Mouse (Mus musculus): ENCODE measurements around the gene Ano1. TPM values are rescaled to one million over a fixed set of nuclear protein-coding genes. Genes with fewer than 3 reads are reported as not detected.

Ano1 gene
- polyA plus RNA-seq, 2 experiments from 2014 or later = 0.16 TPM; not detected in 1

DNA sequence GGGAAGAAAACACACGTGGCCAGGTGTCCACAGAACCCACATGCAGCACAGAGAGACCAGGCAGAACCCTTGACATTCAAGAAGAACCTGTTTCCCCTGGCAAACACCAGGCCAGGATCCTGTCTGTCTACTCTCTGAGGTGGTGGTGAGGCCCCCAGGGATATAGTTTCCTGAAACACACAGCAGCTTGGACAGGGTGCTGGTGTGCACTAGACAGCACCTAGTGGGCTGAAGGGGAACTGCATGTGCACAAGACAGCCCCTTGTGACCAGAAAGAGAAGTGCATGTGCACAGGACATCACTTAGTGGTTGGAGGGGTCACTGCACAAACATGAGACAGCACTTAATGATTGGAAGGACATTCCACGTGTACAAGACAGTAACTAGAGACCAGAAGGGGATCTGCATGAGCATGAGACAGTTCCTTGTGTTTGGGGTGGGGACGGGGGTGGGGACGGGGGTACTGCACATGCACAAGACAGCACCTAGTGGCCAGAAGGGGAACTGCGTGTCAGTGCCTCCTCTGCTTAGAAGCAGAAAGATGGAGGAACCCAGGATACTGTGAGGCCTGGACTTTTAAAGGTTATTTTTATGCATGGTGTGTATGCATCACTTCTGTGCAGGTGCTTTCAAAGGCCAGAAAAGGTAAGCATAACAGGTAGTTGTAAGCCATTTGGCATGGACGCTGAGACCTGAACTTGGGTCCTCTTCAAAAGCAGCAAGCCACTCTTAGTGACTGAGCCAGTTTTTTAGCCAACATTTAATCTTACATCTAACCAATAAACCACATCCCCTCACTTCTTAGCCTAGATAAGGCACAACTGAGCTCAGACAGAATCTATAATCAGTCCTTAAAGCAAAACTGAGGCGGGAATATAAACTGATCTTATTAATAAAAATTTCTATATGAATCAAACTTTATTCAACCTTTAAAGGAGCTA is 54.7 kb downstream of the Ano1 start:
- no peak for ATAC-seq

DNA sequence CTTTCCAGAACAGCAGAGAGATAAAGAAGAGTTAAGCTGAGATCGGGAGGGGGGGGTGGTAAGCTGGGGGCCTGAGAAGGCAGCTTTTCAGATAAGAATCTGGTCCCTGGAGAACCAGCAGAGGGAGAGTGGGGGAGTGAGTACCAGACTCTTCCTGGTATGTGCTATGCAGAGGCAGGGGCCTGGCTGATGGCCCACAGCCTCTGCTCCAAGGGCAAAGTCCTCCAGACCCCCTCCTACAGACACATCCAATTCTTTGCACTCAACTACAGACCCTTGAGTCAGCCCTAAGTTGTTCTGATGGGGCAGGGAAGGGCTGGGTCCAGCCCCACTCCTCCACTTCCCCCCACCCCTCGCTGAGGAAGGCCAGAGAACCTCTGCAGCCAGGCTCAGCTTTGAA is 61.9 kb downstream of the Ano1 start:
- ATAC-seq = no peak

DNA sequence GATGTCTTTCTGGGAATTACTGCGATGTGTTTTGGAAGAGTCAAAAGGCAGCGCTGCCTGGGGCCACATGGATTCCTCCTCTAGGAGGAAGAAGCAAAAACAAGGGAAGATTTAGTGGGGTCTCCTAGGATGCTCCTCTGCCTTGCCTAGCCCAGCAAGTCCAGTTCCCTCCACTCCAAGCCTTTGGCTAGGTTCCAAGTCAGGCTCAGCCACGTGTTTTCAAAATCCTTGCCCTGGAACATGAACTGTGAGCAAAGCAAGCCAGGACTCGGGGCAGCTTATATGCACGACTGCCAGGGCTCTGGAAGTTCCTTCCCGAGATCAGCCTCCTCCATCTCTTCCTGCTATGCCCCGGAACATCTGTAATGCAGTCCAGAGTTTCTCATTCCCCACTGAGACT is 62.6 kb downstream of the Ano1 start:
- ATAC-seq = no peak

DNA sequence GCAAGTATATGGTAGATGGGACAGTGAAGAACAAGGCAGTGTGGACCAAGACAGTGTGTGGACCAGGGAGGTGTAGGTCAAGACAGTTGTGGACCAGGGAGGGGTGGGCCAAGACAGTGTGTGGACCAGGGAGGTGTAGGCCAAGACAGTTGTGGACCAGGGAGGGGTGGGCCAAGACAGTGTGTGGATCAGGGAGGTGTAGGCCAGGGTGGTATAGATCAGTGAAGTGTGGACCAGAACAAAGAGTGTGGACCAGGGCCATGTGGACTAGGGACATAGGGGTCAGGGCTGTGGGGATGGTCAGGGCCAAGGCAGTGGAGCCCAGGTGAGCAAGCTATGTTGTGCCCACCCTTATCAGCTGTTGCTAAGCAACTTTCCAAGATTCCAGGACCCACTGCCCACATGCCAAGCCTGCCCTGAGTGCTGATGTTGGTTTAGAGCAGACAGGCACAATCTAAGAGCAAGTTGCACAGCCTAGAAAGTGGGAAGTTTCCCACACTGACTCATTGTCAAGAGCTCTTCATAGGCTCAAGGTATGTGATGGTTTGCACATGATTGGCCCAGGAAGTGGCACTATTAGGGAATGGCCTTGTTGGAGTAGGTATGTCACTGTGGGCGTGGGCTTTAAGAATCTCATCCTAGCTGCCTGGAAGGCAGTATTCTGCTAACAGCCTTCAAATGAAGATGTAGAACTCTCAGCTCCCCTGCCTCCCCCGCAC is 64.0 kb downstream of the Ano1 start:
- ATAC-seq = no peak

DNA sequence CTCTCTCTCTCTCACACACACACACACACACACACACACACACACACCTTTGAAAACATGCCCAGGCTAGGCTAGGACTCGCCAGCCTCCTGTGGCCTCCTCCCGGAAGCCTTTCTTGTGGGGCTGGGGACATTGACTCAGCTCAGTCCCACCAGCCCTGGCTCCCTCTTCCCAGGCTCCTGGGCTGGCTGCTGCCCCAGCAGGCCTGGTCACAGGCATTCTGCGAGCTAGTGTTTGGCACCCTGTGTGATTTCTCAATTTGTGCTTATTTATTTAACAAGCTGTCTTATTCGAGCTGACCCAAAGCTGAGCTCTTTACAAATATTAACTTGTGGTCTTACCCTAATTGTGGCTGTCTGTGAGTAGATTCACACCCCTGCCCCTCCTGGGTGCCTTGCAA is 66.8 kb downstream of the Ano1 start:
- ATAC-seq = no peak

DNA sequence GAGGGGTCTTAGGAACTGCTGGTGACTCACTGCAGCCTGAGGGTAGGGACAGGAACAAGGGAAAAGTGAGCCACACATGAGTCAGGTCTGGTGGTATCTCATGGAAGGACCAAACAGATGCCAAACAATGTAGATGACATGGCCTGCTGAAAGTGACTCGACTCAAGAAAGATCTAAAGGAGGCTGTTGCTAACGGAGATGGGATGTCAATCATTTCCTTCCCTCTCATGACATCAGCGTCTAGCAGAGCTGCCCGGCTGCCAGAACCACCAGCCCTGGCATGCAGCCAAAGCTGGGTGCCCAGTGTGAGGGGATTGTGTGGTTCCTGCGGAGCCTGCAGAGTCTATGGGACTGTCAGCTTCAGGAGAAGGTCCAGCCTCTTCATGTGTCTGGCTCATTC is 67.3 kb downstream of the Ano1 start:
- ATAC-seq = no peak

DNA sequence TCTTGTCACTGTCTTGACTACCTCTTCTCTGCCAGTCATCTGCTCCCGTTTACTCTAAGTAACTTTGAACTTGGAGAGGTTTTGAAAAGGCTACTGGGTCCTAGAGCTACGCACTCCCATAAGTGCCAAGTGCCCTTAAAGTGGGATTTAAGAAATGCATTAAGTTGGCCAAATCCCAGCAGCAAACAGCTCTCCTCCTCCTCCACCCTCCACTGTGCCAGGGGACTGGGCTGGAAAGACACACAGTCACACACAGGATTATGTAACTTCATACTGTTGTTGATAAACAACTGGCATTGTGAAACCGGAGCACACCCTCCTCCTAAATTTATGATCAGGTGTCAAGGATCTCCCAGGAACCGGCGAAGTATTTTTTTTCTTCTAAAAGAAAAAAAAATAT is 71.7 kb downstream of the Ano1 start:
- no peak for ATAC-seq

DNA sequence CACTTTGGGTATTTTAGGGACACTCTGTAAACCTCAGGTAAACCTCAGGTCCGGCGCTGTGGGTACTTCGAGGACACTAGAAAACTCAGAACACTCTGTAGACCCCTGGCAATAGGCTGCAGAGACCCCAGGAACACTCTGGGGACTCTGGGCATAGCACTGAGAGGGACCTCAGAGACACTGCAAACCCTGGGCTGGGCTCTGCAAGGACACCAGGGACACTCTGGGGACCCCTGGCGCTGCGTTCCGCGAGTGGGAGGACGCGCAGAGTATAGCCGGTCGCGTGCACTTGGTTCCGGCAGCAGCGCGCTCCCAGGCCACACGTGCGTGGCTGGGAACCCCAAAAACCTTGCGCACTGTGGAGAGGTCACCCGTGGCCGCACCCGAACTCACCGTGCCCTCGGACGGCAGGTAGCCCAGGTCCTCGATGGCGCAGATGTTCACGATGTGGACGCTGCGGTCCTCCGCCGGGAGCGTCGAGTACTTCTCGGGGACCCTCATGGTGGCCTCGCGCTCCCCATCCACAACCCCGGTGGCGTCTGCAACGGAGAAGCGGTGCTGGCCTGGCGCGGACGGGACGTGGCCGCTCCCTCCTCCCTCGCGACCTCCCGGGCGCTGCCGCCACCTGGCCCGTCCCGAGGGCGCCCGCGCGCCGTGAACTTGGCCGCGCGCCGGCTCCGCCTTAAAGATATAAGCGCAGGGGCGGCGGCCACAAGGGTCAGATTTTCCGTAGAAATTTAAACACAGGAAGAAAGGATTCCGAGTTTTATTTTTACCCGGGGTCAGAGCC is 73.3 kb downstream of the Ano1 start:
- no peak for ATAC-seq

DNA sequence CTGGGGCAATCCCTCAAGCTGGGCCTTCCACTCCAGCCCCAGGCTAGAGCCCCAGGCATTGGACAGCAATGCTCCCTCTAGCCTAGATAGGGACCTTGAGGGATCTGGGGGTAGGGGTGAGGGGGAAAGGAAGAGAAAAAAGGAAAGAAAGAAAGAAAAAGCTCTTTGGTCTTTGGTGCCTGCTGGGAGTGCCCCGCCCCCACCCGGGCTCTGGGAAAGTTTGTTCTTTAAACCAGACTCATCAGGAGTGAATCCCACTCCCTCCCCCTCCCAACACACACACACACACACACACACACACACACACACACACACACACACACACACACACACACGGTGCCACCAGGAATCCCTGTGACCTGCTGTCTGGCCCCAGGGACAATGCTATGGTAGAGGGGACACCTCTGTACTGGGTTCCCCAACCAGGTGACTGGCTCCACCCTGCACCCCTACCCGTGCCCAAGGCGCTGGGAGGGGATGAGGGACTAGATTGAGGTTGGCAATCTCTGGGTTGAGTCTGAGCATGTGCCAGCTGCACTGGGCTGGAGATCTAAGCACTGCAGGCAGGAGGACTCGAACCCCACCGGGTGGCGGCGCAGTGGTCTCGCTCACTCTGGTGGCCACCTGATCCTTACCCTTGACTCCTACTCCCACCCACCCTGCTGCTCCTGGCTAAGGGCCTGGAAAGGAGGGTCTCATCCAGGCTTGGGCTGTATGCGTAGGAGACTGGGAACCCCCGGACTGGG is 74.3 kb downstream of the Ano1 start:
- ATAC-seq = no peak

DNA sequence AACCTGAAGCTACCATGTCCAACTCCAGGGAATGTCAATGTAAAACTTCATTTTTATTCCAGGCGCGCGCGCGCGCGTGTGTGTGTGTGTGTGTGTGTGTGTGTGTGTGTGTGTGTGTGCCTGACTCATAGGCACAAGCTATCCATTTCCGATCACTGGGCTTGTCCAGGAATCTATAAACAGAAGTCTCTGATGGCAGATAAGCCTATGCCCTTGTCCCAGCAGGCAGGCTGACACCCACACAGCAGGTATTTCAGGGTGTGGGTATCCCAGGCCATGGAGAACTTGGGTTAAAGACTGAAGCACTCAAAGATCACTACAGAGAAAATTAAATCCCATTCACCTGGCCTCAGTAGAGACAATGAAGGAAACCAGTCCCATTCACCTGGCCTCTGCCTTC is 76.1 kb downstream of the Ano1 start:
- no peak for ATAC-seq

DNA sequence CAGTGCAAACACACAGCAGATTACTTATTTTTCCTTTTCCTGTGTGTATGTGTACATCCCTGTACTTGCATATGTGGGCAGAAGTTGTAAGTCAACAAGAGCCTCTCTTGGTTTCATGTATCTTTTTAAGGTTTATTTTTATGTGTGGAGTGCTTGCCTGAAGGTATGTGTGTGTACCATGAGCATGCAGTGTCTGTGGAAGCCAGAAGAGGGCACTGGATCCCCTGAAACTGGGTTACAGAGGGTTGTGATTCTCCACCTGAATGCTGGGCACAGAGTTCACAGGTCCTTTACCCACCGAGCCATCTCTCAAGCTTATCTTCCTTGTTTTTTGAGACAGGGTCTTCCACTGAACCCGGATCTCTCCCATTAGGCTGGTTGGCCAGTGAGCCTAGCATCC is 81.9 kb downstream of the Ano1 start:
- no peak for ATAC-seq

DNA sequence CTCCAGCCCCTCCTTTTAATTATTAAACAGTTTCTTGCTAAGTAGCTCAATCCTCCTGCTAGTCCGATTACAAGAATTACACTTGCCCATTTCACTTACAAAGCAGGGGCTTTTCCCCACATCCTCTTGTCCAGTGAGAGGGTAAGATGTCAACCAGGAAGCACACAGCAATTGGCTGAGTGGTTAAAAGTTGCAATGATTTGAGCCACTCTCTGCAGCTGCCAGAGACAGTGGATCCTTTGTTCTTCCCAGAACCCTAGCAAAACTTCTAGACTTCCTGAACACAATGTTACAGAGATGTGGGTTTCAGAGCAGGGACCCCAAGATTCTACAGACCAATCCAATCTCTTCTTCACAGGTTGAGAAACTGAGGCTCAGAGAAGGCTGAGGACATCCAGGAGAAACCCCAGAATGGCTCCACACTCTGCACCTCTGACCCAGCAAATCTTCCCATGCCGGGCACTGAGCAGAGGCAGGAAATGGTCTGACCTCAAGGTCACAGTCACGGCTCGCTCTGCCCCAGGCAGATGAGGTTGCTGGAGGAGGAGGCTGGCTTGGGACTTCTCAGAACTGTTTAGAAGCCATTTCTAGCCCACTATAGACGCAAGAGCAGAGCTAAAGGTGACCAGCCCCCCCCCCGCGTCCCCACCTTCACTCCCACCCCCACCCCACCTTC is 83.0 kb downstream of the Ano1 start:
- ATAC-seq = no peak

DNA sequence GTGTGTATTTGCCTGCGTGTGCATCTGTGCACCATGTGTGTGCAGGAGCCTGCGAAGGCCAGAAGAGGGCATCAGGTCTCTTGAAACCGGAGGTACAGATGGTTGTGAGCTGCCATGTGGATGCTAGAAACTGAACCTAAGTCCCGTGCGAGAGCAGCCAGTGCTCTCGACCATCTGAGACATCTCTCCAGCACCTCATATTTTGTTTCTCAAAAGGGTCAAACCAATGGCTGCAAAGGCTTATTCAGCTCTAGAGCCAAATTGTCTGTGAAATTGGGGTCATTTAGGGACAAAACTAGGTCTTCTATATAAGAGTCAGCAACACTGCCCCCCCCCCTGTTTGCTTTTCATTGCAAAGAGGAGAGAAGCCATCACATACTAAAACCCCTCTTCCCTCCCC is 84.7 kb downstream of the Ano1 start:
- no peak for ATAC-seq

DNA sequence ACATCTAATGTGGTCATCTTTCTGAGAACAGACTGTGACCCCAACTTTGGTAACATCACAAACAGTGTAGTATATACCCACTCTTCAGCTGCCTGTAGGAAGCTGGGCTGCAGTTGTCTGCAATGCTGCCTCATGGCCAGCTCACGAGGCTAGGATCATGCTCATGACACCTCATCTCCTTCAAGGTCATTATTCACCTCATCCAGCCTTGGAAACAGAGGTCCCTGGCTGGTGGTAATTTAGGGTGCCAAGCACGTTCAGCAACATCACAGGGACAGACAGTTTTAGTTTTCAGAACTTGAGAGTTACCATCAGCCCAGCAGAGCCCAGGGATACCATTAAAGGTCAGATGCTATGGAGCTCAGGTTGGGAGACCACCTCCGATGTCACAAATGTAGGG is 86.2 kb downstream of the Ano1 start:
- no peak for ATAC-seq

DNA sequence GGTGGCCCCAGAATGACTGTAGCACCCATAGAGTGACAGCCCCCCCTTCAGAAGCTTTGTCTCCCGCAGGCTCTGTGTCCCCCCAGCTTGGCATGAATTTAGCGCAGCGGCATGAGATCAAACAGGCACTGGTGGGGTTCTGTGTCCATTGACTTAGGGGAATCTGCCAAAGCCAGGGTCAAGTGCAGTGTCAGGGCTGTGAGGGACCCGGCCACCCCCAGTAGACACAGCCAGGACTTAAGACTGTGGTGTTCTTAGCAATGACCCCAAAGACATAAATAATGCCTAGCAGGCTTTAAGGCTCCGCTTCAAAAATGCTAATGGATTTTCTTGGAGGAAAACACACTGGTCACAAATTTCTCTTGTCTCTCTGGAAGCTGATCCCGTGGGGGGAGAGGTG is 88.2 kb downstream of the Ano1 start:
- ATAC-seq = no peak

DNA sequence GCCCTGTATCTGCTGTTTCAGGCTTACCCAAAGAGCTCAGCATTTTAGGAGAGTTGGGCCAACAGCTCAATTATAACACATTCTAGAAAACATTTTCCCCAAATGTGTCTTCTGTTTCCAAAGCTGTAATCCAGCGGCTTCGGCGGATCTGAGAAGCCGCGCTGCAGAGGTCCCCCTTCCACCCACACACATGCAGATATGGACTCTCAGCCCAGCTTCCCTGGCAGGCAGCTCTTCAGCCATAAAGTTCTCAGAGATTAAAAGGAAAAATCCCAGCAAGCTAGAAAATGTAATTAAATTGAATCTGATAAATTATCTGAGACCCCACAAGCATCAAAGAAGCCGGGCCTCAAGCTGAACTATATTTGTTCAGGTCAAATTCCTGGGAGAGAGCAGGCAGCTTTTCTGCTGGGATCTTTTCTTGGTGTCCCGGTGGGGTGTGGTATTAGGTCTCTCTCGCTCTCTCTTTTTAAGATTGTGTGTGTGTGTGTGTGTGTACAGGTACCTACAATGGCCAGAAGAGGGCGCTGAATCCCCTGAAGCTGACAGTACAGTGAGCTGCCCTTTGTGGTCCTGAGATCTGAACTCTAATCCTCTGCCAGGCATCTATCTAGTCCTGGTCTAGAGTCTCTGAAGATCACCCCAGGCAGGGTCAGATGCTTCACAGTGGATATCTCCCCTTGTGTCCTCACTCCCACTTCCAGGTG is 95.4 kb downstream of the Ano1 start:
- no peak for ATAC-seq

DNA sequence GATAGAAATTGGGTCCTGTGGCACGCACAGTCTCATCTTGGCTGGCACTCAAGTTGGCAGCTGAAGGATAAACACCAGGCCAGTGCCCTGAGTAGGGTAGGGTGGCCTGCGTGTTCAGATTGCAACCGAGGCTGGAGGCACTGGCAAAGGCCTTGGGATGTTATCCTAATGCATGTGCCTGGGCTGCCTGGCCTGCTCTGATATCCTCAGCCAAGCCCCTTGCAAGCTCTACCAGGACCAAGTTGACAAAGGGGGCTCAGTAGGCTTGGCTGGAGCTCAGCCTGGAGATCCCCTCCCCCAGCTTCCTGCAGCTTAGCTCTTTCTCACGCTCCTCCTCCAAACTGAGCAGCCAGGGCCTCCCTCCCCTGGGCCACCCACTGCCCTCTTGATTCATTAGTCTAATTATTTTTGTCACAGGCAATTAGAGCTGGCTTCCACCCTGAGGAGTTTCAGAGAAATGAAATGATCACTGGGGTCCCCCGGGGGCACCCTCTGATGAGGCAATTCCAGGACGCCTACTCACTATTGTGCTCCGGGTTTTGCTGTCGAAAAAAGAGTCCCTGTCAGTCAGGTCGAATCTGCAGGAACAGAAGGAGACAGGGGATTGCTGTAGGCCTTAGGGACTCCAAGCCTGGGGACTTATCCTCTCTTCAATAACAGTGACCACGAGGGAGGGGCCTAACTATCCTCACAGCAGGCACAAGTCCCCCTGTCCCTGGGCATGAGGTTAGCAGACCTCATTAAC is 97.9 kb downstream of the Ano1 start:
- no peak for ATAC-seq

DNA sequence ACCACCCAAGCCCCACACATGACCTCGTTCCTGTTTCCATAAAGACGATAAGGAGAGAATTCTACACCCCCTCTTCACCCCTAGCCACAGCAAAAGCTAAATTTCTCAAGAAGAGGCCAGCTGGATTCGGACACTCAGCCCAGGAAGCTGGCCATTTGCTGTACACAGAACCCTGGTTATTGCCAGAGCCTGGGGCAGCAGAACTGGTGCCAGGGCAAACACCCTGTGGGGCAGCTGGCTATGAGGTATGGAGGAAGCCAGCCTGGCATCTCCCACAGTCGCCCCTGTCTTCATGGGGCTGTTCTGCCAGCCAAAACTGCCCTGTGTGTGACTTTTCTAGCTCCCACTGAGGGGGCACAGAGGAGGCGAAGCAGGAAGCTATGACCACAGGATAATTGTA is 104.2 kb downstream of the Ano1 start:
- ATAC-seq = no peak

DNA sequence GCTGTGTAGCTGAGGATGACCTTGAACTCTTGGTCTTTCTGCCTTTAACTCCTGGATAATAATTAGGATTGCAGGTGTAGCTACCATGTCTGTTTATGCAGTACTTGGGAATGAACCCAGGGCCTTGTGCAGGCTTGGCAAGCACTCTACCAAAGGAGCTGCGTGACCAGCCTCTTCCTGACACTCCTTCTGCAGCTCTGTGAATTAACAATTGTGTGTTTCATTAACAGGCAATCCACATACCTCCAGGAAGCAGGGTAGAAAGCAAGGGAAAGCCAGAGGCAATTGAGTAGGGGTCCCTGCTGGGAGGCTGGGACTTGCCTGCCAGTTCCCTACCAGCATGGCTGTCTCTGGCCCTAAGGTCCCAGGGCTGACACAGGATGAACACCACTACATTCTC is 111.0 kb downstream of the Ano1 start:
- no peak for ATAC-seq

DNA sequence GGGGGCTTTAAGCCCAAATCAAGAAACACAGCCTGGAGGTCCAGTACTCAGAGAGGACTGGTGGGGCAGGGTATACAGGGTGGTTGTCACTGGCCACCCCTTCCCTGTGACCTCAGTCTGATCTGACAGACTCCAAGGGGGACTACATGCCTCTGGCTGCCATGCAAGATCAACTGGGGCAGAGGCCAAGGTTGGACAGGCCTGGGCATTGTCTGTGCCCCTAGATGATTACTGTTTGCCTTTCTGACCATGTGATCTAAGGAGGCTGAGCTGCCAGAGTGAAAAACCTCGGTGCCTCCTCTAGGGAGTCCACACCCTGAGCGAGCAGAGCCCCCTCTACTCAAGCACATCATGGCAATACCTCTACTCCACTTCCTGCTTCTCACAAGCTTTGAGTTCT is 115.8 kb downstream of the Ano1 start:
- ATAC-seq = no peak

DNA sequence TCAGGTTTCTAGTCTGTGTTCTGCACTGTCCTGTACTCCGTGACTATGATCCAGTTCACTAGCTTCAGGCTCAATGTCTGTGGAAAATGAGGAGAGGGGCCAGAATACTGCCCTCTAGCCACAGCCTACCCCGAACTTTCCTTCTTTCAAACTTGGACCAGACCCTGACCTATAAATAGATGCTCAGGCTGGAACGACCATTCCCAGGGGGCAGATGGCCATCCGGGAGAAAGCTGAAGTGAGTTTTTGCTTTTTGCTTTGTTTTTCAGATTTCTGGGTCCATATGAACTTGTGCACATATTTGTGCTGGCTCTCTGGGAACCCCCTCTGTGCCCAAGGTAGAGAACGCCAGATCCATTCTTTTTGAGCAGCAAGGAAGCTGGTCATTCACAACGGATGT is 116.9 kb downstream of the Ano1 start:
- ATAC-seq = no peak
